Mouse (Mus musculus) forebrain, embryonic 12.5 days (tissue): ENCODE data around the gene Sgms2. TPM values are rescaled to one million over a fixed set of nuclear protein-coding genes. Genes with fewer than 3 reads are reported as not detected.

Experiments used
- ATAC-seq: fragments of 200-750 bp; cut with Nextera tagmentation; 2 replicates; pipeline ENCODE4 v1.8.0; 2017; ENCODE audit warnings: moderate TSS enrichment; ENCODE audit not compliant: low FRiP score
- H3K27ac ChIP-seq: fragments of 300-500 bp; sonication (generic); 2 replicates; pipeline ENCODE4 v1.5.1; 2016; ENCODE audit warnings: mild to moderate bottlenecking
- H3K27me3 ChIP-seq: fragments of 300-500 bp; sonication (generic); 2 replicates; pipeline ENCODE4 v1.6.1; 2016; ENCODE audit warnings: mild to moderate bottlenecking
- H3K36me3 ChIP-seq: fragments of 300-500 bp; sonication (generic); replicated peaks from 2 replicates; pipeline ENCODE4 v1.6.1; 2016; ENCODE audit warnings: mild to moderate bottlenecking
- H3K4me1 ChIP-seq: fragments of 300-500 bp; sonication (generic); 2 replicates; pipeline ENCODE4 v1.6.1; 2016
- H3K4me2 ChIP-seq: fragments of 300-500 bp; sonication (generic); 2 replicates; pipeline ENCODE4 v1.6.1; 2016; ENCODE audit warnings: mild to moderate bottlenecking, moderate library complexity
- H3K4me3 ChIP-seq: fragments of 300-500 bp; sonication (generic); replicated peaks from 2 replicates; pipeline ENCODE4 v1.5.1; 2016; ENCODE audit warnings: mild to moderate bottlenecking
- H3K9ac ChIP-seq: fragments of 300-500 bp; sonication (generic); 2 replicates; pipeline ENCODE4 v1.6.1; 2016; ENCODE audit warnings: mild to moderate bottlenecking
- H3K9me3 ChIP-seq: fragments of 300-500 bp; sonication (generic); 2 replicates; pipeline ENCODE4 v1.6.1; 2016
- WGBS: fragments of 180-500 bp; shearing (Covaris S2); methylation state at CpG from one replicate; pipeline ENCODE4 v1.1.7; 2016; 5-methylcytosine and 5-hydroxymethylcytosine counted together
- polyA plus RNA-seq: library from polyadenylated mRNA; unstranded; fragments of >200 nt; fragmentation: Nextera tagmentation; extraction: Ambion mirVana; gene quantifications from 2 replicates; pipeline ENCODE4 v1.2.1, GENCODE M21; 2016

Sgms2 gene
- polyA plus RNA-seq, result 0.96 and 1.00 TPM in 2 replicates

DNA sequence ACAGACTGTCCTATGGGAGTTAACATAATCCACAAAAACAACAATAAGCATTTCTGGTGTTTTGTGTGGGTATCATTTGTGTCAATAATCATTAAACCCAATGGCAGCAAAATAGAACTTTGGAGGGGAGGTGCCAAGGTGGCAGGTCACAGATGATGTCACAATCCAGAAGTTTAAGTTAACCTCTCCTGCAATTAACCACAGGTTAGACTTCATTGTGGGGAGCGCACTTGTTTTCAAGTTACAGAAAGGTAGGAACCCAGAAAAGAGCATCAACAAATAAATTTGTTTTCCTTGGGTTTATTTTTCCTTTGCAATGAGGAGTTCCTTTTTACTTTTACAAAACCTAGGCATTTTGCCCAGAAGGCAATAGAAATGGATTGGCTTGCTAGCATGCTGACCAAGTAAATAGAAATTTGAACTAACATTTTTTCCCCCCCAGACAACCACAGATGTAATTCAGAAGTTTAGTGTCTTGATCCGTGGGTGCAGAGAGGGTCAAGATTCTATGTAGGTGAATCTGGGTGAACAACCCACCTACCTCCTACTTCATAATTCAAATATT, at the start of gene Sgms2:
Gene Sgms2 (minus strand): TSS at position 51 of the 565 bp plus-strand sequence.
- Histone ChIP-seq H3K4me3 (peak within 1 kb of the TSS; percentile 77), H3K9me3 (no peaks in the 10 kb centered on the region), H3K36me3 (no peaks in the 10 kb centered on the region), H3K27ac (0 out of 2 replicates have a peak within 1 kb of the TSS, but pooled peaks have one; percentile 8), H3K4me2 (peak within 1 kb of the TSS; percentile 95), H3K27me3 (peaks cover 56% of the 10 kb centered on the region), H3K9ac (peak within 1 kb of the TSS; percentile 75), H3K4me1 (peaks cover 14% of the 10 kb centered on the region)
- no peak for ATAC-seq
- WGBS, result 88% methylated on average over 2 of the region's 2 CpGs

DNA sequence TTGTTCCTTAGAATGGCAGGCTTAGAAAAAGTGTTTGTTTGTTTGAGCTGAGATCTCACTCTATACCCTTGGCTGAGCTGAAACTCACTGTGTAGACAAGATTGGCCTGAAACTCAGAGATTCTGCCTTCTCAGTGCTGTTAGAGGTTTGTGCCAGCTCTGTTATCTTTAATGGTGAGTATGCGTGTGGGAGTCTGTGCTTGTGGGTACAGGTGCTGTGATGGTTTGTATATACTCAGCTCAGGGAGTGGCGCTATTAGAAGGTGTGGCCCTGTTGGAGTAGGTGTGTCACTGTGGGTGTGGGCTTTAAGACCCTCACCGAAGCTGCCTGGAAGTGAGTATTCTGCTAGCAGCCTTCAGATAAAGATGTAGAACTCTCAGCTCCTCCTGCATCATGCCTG, 34.0 kb upstream of the Sgms2 start:
- 86% methylated on average over 3 of the region's 3 CpGs for WGBS
- H3K4me1 ChIP-seq, result no peaks in the 10 kb centered on the region
- no peak overlapping the region for H3K4me3 ChIP-seq
- no peak for ATAC-seq
- H3K36me3 ChIP-seq, result no peaks in the 10 kb centered on the region
- no peaks in the 10 kb centered on the region for H3K27me3 ChIP-seq
- H3K9ac ChIP-seq, result no peak overlapping the region
- no peaks in the 10 kb centered on the region for H3K9me3 ChIP-seq
- no peak overlapping the region for H3K4me2 ChIP-seq
- no peak overlapping the region for H3K27ac ChIP-seq

DNA sequence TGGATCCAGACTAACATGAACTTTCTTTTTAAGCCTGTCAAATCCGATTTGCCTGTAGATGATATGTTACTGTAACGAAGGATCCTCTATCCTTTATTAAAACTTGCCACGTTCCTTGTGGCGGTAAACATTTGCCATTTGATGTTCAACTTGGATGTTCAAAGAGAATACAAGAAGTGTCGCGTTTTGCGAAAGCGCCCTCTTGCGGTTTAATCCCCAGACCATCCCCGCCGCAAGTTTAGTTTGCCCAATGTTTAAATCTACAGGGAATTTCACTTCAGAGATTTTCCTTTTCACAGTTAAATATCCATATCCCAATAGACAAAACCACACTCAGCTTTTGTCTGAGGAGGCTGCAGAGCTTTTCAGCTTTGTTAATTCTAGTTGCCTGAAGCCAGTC, 33.6 kb upstream of the Sgms2 start:
- H3K27me3 ChIP-seq, result no peaks in the 10 kb centered on the region
- H3K4me1 ChIP-seq, result no peaks in the 10 kb centered on the region
- H3K9me3 ChIP-seq, result no peaks in the 10 kb centered on the region
- no peak overlapping the region for H3K27ac ChIP-seq
- no peak for ATAC-seq
- H3K36me3 ChIP-seq, result no peaks in the 10 kb centered on the region
- no peak overlapping the region for H3K4me3 ChIP-seq
- no peak overlapping the region for H3K9ac ChIP-seq
- WGBS, result 30% methylated on average over 11 of the region's 11 CpGs
- H3K4me2 ChIP-seq, result no peak overlapping the region

DNA sequence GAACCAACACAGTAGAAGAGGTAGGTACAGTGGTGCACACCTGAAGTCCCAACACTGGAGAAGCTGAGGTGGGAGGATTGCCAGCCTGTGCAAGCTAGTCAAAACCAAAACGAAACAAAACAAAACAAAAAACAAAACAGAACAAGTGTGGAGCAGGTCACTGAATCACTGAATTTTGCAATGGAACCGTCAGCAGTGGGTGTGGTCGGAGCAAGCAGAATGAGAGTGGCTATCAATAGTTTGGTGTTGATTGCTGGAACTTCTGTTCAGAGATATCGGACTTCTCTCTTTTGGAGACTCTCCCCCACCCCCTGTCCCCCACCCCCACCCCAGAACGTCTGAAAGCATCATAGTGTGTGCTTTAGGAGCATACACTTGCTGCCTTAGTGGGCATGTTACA, 33.0 kb upstream of the Sgms2 start:
- Histone ChIP-seq H3K4me2 (no peak overlapping the region), H3K4me1 (no peaks in the 10 kb centered on the region), H3K27ac (no peak overlapping the region), H3K4me3 (no peak overlapping the region), H3K9me3 (no peaks in the 10 kb centered on the region), H3K9ac (no peak overlapping the region), H3K27me3 (no peaks in the 10 kb centered on the region), H3K36me3 (no peaks in the 10 kb centered on the region)
- no peak for ATAC-seq
- WGBS, result 82% methylated on average over 5 of the region's 5 CpGs

DNA sequence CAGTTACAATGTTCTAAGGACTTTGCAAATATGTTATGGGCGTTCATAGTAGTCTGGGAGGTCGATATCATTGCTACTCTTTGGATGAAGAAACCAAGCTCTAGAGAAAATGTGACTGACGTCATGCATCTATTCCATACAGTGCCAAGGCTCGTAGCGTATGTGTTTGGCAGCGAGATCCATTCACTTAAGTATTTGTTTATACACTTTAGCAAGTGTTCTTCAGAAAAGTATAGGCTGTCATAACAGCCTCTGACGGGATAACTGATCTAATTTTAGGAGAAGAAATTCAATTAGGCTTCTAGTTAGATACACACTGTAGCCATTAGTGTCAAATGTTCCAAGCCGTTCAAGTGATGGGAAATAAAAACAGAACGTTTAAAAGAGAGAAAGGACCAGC, 32.5 kb upstream of the Sgms2 start:
- no peak overlapping the region for H3K9ac ChIP-seq
- H3K4me2 ChIP-seq, result no peak overlapping the region
- no peak for ATAC-seq
- H3K4me3 ChIP-seq, result no peak overlapping the region
- no peaks in the 10 kb centered on the region for H3K36me3 ChIP-seq
- H3K4me1 ChIP-seq, result no peaks in the 10 kb centered on the region
- H3K27ac ChIP-seq, result no peak overlapping the region
- 75% methylated on average over 9 of the region's 9 CpGs for WGBS
- H3K9me3 ChIP-seq, result no peaks in the 10 kb centered on the region
- no peaks in the 10 kb centered on the region for H3K27me3 ChIP-seq

DNA sequence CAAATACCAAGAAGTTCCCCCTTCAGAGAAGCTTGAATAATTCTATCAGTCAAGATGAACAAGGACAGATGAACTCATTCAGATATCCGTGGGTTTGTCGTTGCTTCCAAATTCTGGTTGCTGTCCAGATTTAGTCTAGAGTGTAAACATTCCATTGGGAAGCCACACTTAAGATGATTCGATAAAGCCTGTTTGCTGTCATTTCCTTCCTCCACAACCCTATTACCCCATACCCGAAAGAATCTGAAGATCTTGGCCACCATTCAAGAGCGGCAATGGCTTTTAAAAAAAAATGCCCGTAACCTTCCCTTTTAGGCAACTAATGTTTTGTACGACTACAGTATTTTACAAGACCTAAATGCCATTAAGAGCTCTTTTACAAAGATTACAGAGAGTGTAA, 31.0 kb upstream of the Sgms2 start:
- no peaks in the 10 kb centered on the region for H3K36me3 ChIP-seq
- no peak overlapping the region for H3K9ac ChIP-seq
- H3K27me3 ChIP-seq, result no peaks in the 10 kb centered on the region
- WGBS, result 92% methylated on average over 7 of the region's 7 CpGs
- H3K4me2 ChIP-seq, result no peak overlapping the region
- no peak overlapping the region for H3K27ac ChIP-seq
- ATAC-seq, result no peak
- H3K9me3 ChIP-seq, result no peaks in the 10 kb centered on the region
- no peak overlapping the region for H3K4me3 ChIP-seq
- no peaks in the 10 kb centered on the region for H3K4me1 ChIP-seq

DNA sequence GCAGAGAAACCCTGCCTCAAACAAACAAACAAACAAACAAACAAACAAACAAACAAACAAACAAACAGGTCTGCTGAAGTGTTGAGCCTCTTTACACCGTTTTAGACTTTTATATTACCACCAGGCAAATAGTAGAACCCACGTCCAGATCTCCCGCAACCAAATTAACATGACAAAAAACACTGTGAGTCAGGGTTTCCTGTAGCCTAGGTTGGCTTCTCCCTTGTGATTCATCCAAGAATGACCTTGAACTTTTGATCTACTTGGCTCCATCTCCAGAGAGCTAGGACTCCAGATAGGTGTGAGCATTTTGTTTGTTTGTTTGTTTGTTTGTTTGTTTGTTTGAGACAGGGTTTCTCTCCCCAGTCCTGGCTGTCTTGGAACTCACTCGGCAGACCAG, 30.0 kb upstream of the Sgms2 start:
- ATAC-seq, result no peak
- H3K9ac ChIP-seq, result no peak overlapping the region
- 67% methylated on average over 4 of the region's 4 CpGs for WGBS
- H3K36me3 ChIP-seq, result no peaks in the 10 kb centered on the region
- H3K4me3 ChIP-seq, result no peak overlapping the region
- no peaks in the 10 kb centered on the region for H3K4me1 ChIP-seq
- no peaks in the 10 kb centered on the region for H3K27me3 ChIP-seq
- no peak overlapping the region for H3K27ac ChIP-seq
- no peaks in the 10 kb centered on the region for H3K9me3 ChIP-seq
- no peak overlapping the region for H3K4me2 ChIP-seq

DNA sequence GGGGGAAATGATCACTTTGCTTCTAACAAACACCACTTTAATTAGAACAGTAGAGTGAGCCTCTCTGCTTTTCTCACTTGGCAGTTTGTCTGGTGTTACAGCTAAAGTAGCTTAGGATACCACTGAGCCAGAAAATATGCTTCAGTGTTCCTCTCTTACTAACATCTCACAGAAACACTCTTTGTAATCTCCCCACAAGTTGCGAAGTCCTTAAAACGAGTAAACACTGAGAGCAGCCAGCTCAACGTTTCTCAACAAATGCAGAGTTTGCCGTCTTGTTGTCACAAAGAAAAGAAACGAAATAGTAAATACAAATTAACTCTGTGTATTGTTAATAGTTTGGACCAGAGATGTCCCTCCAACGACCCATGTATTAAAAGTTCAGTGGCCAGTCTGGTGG, 26.5 kb upstream of the Sgms2 start:
- 59% methylated on average over 6 of the region's 6 CpGs for WGBS
- no peak overlapping the region for H3K4me3 ChIP-seq
- H3K9ac ChIP-seq, result no peak overlapping the region
- no peak overlapping the region for H3K4me2 ChIP-seq
- H3K27ac ChIP-seq, result no peak overlapping the region
- H3K4me1 ChIP-seq, result no peaks in the 10 kb centered on the region
- no peaks in the 10 kb centered on the region for H3K9me3 ChIP-seq
- ATAC-seq, result no peak
- no peaks in the 10 kb centered on the region for H3K36me3 ChIP-seq
- no peaks in the 10 kb centered on the region for H3K27me3 ChIP-seq

DNA sequence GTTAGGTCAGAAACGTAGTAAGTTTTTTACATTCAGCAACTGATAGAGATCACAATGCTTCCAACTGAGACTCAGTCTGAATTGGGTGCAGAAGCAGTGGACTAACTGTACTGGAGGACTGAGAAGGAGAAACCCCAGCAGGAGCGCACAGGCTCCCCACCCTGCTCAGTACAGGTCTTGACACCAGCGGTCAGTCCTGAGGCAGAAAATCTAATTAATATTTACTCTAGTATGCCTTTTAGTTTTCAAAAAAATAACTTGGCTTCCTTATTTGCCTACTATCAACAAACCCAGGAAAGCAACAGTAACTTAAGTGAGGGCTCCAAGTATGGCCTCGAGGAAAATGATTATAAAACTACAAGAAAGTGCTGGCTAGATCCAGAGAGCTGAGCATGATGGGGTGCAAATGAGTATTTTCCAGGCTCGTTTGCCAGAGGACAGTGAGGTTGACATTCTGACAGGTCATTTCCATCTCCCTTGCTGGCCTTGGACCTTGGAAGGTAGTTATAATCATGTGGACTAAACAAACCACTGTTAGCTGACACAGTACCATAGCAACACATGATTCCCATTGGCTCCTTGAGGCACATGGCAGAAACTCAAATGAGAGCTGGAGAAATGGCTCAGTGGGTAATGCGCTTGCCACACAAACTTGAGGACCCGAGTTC, 25.3 kb upstream of the Sgms2 start:
- no peak overlapping the region for H3K4me3 ChIP-seq
- no peaks in the 10 kb centered on the region for H3K9me3 ChIP-seq
- no peak for ATAC-seq
- H3K9ac ChIP-seq, result no peak overlapping the region
- H3K36me3 ChIP-seq, result no peaks in the 10 kb centered on the region
- no peak overlapping the region for H3K4me2 ChIP-seq
- 85% methylated on average over 7 of the region's 7 CpGs for WGBS
- H3K27ac ChIP-seq, result no peak overlapping the region
- no peaks in the 10 kb centered on the region for H3K4me1 ChIP-seq
- H3K27me3 ChIP-seq, result no peaks in the 10 kb centered on the region

DNA sequence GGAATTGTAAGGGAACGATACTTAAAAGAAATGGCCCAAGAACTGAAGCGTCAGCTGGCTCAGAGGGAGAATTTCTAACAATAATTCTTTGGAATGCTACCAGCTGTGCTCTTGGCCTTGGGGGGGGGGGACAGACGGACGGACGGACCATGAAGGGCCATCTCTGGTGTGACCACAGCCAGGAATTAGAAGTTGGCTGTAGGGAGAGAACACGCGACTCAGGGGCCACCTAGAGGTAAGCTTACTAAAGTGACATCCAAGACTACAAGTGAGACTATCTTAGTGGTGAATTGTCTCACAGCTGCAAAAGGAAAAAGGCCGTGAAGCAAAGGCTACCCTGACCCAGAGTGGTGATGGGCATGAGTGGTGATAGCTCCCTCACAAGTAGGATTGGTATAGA, 20.4 kb upstream of the Sgms2 start:
- no peaks in the 10 kb centered on the region for H3K27me3 ChIP-seq
- WGBS, result 69% methylated on average over 8 of the region's 8 CpGs
- H3K36me3 ChIP-seq, result no peaks in the 10 kb centered on the region
- no peaks in the 10 kb centered on the region for H3K9me3 ChIP-seq
- H3K27ac ChIP-seq, result no peak overlapping the region
- no peak overlapping the region for H3K4me2 ChIP-seq
- H3K4me1 ChIP-seq, result no peaks in the 10 kb centered on the region
- ATAC-seq, result no peak
- H3K9ac ChIP-seq, result no peak overlapping the region
- H3K4me3 ChIP-seq, result no peak overlapping the region

DNA sequence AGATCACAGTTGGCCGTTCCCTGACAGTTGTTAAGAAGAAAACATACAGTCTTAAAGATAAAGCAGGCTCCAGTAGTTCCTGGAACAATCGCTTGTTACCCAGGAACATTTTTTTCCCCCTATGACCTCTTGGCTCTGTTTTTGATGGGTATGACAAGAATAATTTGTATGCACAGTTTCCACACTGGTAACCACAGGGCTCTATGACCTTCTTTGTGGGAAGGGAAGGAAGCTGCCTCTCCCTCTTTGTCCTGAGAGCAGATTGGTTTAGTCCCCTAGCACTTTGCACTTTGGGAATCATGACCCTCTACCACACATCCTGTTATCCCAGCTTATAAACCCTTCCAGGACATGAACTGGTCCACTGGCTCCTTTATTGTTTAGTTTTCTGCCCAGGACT, 16.8 kb upstream of the Sgms2 start:
- Histone ChIP-seq H3K4me3 (no peak overlapping the region), H3K36me3 (no peaks in the 10 kb centered on the region), H3K4me2 (no peak overlapping the region), H3K9ac (no peak overlapping the region), H3K27ac (no peak overlapping the region), H3K27me3 (no peaks in the 10 kb centered on the region), H3K4me1 (no peaks in the 10 kb centered on the region), H3K9me3 (no peaks in the 10 kb centered on the region)
- ATAC-seq, result no peak
- 76% methylated on average over 2 of the region's 2 CpGs for WGBS

DNA sequence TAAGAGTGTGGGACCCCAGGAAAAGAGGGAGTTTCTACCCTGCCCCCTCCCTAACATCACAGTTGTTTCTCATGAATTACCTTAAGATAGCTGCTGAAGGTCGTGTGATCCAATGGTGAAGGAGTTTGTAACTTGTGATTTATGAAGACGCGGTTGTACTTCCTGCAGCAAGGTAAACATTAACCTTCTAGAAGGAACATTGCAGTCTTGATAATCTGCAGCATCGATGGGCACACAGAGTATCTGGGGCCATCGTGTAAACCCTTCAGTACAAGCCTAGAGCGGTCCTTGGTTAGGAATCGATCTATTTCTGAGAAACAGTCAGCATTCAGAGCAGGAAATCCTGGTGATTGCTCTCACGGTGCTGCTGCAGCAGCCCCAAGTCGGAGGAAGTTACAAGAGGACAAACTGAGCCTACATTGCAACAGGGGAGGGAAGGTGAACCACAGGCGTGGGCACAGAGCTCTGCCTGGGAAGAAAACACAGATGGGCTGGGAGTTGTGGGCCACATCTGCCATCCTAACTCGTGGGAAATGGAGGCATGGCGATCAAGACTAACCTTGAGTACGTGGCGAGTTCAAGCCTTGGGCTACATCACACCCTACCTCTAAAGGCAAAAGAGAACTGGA, 13.5 kb upstream of the Sgms2 start:
- no peak overlapping the region for H3K27ac ChIP-seq
- no peaks in the 10 kb centered on the region for H3K9me3 ChIP-seq
- no peak overlapping the region for H3K9ac ChIP-seq
- 93% methylated on average over 14 of the region's 14 CpGs for WGBS
- no peak overlapping the region for H3K4me2 ChIP-seq
- no peak overlapping the region for H3K4me3 ChIP-seq
- no peaks in the 10 kb centered on the region for H3K36me3 ChIP-seq
- no peaks in the 10 kb centered on the region for H3K27me3 ChIP-seq
- H3K4me1 ChIP-seq, result 0 out of 2 replicates have a peak, but pooled peaks cover 3% of the 10 kb centered on the region
- ATAC-seq, result no peak
